Mouse (Mus musculus): ENCODE results near the gene Tnrc6c. TPM values are rescaled to one million over a fixed set of nuclear protein-coding genes. Genes with fewer than 3 reads are reported as not detected.

Gene Tnrc6c
- total and polyA plus RNA-seq, 3 experiments = 6.9 to 16.7 (median 12.8) TPM

DNA sequence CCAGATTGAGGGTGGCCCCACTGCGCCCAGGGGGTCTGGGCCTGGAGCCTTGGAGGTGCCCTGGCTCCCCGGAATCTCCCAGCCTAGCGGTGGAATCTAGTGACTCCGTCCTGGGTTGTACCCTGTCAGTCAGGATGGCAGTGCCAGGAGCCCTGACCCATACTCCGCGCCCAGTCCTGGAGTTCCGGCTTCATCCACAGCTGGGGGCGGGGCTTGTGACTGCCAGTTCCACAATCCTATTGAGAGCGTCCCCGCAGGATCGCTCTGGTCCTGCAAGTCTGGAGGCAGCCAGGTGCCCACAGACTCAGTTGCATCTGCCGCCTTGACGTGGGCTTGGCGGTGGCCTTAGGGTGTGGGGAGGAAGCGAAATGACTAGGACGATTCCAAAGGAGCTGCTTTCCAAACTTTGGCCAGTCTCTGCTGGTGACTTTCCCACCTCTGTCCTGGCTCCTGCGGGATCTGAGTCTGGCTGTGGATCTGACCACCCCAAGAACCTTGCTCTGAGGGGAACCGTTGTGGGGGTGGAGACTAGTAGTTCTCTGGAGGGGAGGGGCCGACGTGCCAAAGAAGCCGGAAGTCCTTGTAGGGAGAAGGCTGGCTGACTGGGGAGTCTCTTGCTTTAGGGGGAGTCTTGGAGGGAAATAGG is 156.4 kb downstream of the Tnrc6c start (continued):
- 0 out of 2 replicates have a peak, but pooled peaks have one; percentile 75 for TF ChIP-seq MAZ (IDR thresholded peaks at IDR 0.05; ENCODE audit: low read depth, low read length)
- 0 out of 2 replicates have a peak, but pooled peaks have one; percentile 68 for TF ChIP-seq CHD2 (IDR thresholded peaks at IDR 0.05; ENCODE audit: low read length)
- TF ChIP-seq IRF4 (IDR thresholded peaks at IDR 0.05; ENCODE audit: low read depth, low read length) = peak; percentile 49; the same call in 1 of the 2 replicates
- TF ChIP-seq MXI1 (IDR thresholded peaks at IDR 0.05; ENCODE audit: low read depth, low read length) = no peak; the same call in 1 of the 2 replicates
- no peak for TF ChIP-seq ZKSCAN1 (IDR thresholded peaks at IDR 0.05; ENCODE audit: borderline replicate concordance, low read depth, low read length)
- peak; percentile 62 for TF ChIP-seq POLR2A (IDR thresholded peaks at IDR 0.05; ENCODE audit: low read depth, low read length)
- peak; percentile 18; the same call in 1 of the 2 replicates for TF ChIP-seq TCF12 (IDR thresholded peaks at IDR 0.05; ENCODE audit: low read depth, low read length)
- no peak; the same call in 1 of the 2 replicates for TF ChIP-seq MAX (IDR thresholded peaks at IDR 0.05; ENCODE audit: low read length)
- TF ChIP-seq JUN (IDR thresholded peaks at IDR 0.05; ENCODE audit: insufficient read depth, low read depth, low read length) = no peak
- TF ChIP-seq E2F4 (IDR thresholded peaks at IDR 0.05; ENCODE audit: insufficient replicate concordance, low read depth, low read length) = no peak

Other genes with a start within 250 kb of the Tnrc6c start
- 0.08 TPM in 1 of 2 replicates, not detected in the other for gene Gm11733, start 169.9 kb upstream of the Tnrc6c start, total RNA-seq (2012; rRNA removed)
- gene Gm11733, start 169.9 kb upstream of the Tnrc6c start, total RNA-seq (2014; rRNA removed) = 0.12 TPM in 1 of 2 replicates, not detected in the other
- 0.10 TPM in 1 of 2 replicates, not detected in the other for gene Gm11733, start 169.9 kb upstream of the Tnrc6c start, polyA plus RNA-seq (2012; ENCODE audit: insufficient read length, low read depth)
- gene Tmc8, start 127.8 kb downstream of the Tnrc6c start, total RNA-seq (2012; rRNA removed) = 4.0 and 6.1 TPM in 2 replicates
- 1.4 and 2.2 TPM in 2 replicates for gene Tmc8, start 127.8 kb downstream of the Tnrc6c start, total RNA-seq (2014; rRNA removed)
- gene Tmc8, start 127.8 kb downstream of the Tnrc6c start, polyA plus RNA-seq (2012; ENCODE audit: insufficient read length, low read depth) = 8.8 and 9.8 TPM in 2 replicates
- gene Tmc6, start 127.9 kb downstream of the Tnrc6c start, total RNA-seq (2012; rRNA removed) = 24.8 and 26.8 TPM in 2 replicates
- gene Tmc6, start 127.9 kb downstream of the Tnrc6c start, total RNA-seq (2014; rRNA removed) = 16.3 and 16.8 TPM in 2 replicates
- 28.4 and 30.0 TPM in 2 replicates for gene Tmc6, start 127.9 kb downstream of the Tnrc6c start, polyA plus RNA-seq (2012; ENCODE audit: insufficient read length, low read depth)
- gene 6030468B19Rik, start 143.4 kb downstream of the Tnrc6c start, total RNA-seq (2012; rRNA removed) = 0.46 and 0.93 TPM in 2 replicates
- gene 6030468B19Rik, start 143.4 kb downstream of the Tnrc6c start, total RNA-seq (2014; rRNA removed) = 1.3 and 1.5 TPM in 2 replicates
- gene 6030468B19Rik, start 143.4 kb downstream of the Tnrc6c start, polyA plus RNA-seq (2012; ENCODE audit: insufficient read length, low read depth) = 1.4 and 1.7 TPM in 2 replicates
- gene Gm20708, start 155.4 kb downstream of the Tnrc6c start, total RNA-seq (2012; rRNA removed) = 0.59 and 1.0 TPM in 2 replicates
- 0.50 TPM in 1 of 2 replicates, not detected in the other for gene Gm20708, start 155.4 kb downstream of the Tnrc6c start, total RNA-seq (2014; rRNA removed)
- 0.80 and 1.6 TPM in 2 replicates for gene Gm20708, start 155.4 kb downstream of the Tnrc6c start, polyA plus RNA-seq (2012; ENCODE audit: insufficient read length, low read depth)
- 362 and 409 TPM in 2 replicates for gene Syngr2, start 155.4 kb downstream of the Tnrc6c start, total RNA-seq (2012; rRNA removed)
- 395 and 553 TPM in 2 replicates for gene Syngr2, start 155.4 kb downstream of the Tnrc6c start, total RNA-seq (2014; rRNA removed)
- gene Syngr2, start 155.4 kb downstream of the Tnrc6c start, polyA plus RNA-seq (2012; ENCODE audit: insufficient read length, low read depth) = 513 and 654 TPM in 2 replicates
- 6.8 and 7.3 TPM in 2 replicates for gene Afmid, start 171.6 kb downstream of the Tnrc6c start, total RNA-seq (2012; rRNA removed)
- gene Afmid, start 171.6 kb downstream of the Tnrc6c start, total RNA-seq (2014; rRNA removed) = 5.0 and 5.7 TPM in 2 replicates
- gene Afmid, start 171.6 kb downstream of the Tnrc6c start, polyA plus RNA-seq (2012; ENCODE audit: insufficient read length, low read depth) = 7.1 and 7.5 TPM in 2 replicates
- gene Tk1, start 171.8 kb downstream of the Tnrc6c start, total RNA-seq (2012; rRNA removed) = 235 and 236 TPM in 2 replicates
- gene Tk1, start 171.8 kb downstream of the Tnrc6c start, total RNA-seq (2014; rRNA removed) = 146 and 149 TPM in 2 replicates
- 158 and 179 TPM in 2 replicates for gene Tk1, start 171.8 kb downstream of the Tnrc6c start, polyA plus RNA-seq (2012; ENCODE audit: insufficient read length, low read depth)
- 193 and 237 TPM in 2 replicates for gene Birc5, start 195.0 kb downstream of the Tnrc6c start, total RNA-seq (2012; rRNA removed)
- gene Birc5, start 195.0 kb downstream of the Tnrc6c start, total RNA-seq (2014; rRNA removed) = 242 and 270 TPM in 2 replicates
- 286 and 289 TPM in 2 replicates for gene Birc5, start 195.0 kb downstream of the Tnrc6c start, polyA plus RNA-seq (2012; ENCODE audit: insufficient read length, low read depth)
- gene Tmem235, start 206.5 kb downstream of the Tnrc6c start, total RNA-seq (2012; rRNA removed) = not detected in 2 replicates
- not detected in 2 replicates for gene Tmem235, start 206.5 kb downstream of the Tnrc6c start, total RNA-seq (2014; rRNA removed)
- gene Tmem235, start 206.5 kb downstream of the Tnrc6c start, polyA plus RNA-seq (2012; ENCODE audit: insufficient read length, low read depth) = not detected in 2 replicates
- gene Tha1, start 219.2 kb downstream of the Tnrc6c start, total RNA-seq (2012; rRNA removed) = not detected in 2 replicates
- not detected in 2 replicates for gene Tha1, start 219.2 kb downstream of the Tnrc6c start, total RNA-seq (2014; rRNA removed)
- gene Tha1, start 219.2 kb downstream of the Tnrc6c start, polyA plus RNA-seq (2012; ENCODE audit: insufficient read length, low read depth) = not detected in 2 replicates